Mouse (Mus musculus): Measurements from ENCODE around the gene Cript. TPM values are rescaled to one million over a fixed set of nuclear protein-coding genes. Genes with fewer than 3 reads are reported as not detected.
"Not testable (repeated sequence)": the region's sequence is repeated elsewhere in the genome, so short reads cannot be mapped to it uniquely, and the experiment has no call there.

Cript gene
- polyA plus RNA-seq, 1 experiment from 2014 or later, result 137 TPM

DNA sequence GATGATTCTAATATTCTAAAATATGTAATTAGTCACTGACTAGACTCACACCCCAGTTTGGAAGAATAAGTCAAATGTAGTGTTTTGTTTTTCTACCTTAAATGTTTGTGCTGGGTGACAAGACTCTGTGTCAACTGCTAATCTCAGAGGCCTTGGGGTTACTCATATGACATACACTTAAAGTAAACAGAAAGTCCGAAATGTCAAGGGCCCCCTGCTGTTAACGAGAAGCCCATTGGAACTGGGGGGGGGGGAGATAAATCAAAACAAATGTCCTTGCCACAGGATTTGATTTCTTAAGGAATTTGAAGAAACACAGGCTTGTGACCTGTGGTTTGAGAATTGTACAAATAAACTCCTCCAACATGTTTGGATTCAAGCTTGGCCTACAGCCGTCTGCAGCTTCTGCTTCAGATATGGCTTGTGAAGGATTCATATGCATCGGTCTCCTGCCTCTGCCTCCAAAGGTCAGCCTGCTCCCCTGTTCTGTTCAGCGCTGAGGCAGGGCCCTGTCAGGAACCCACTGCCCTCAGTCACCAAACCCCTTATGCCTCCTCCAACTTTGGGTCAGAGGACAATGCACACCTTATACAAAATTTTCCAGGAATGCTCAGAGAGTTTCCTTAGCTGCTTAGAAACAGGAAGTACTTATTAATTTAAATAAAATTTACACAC is 47.6 kb downstream of the Cript start:
- Histone ChIP-seq H3K27me3 (no peaks in the 10 kb centered on the region), H3K4me2 (no peak overlapping the region), H3K9ac (no peak overlapping the region), H3K9me3 (no peaks in the 10 kb centered on the region), H3K27ac (no peak overlapping the region), H3K36me3 (no peaks in the 10 kb centered on the region), H3K4me1 (no peaks in the 10 kb centered on the region), H3K4me3 (no peak overlapping the region)
- ATAC-seq (ENCODE audit: insufficient number of reproducible peaks, insufficient read depth, low FRiP score, low TSS enrichment, low read depth), result no peak
- whole genome bisulfite sequencing, result 40% methylated on average over 5 of the region's 5 CpGs

DNA sequence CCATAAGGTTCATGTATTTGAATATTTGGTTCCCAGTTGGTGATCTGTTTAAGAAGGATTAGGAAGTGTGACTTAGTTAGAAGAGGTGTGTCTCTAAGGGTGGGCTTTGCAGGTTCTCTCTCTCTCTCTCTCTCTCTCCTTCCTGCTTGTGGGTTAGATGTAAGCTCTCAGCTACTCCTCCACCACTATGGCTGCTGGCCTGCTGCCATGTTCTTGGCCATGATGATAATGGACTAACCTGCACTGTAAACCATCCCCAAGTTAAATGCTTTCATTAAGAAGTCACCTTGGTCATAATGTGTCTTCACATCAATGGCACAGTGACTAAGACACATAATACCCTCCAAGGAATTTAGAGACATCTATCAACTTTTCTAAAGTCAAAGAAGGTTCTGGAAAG is 48.1 kb downstream of the Cript start:
- Histone ChIP-seq H3K36me3 (no peaks in the 10 kb centered on the region), H3K4me1 (no peaks in the 10 kb centered on the region), H3K27me3 (no peaks in the 10 kb centered on the region), H3K4me2 (no peak overlapping the region), H3K4me3 (no peak overlapping the region), H3K9ac (no peak overlapping the region), H3K27ac (no peak overlapping the region), H3K9me3 (no peaks in the 10 kb centered on the region)
- no peak for ATAC-seq (ENCODE audit: insufficient number of reproducible peaks, insufficient read depth, low FRiP score, low TSS enrichment, low read depth)

DNA sequence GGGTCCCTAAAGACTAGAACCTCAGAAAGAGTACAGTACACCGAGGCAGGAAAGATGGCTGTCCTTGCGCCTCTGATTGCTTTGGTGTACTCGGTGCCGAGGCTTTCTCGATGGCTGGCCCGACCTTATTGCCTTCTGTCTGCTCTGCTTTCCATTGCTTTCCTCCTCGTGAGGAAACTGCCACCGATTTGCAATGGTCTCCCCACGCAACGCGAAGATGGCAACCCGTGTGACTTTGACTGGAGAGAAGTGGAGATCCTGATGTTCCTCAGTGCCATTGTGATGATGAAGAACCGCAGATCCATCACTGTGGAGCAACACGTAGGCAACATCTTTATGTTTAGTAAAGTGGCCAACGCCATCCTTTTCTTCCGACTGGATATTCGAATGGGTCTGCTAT is 52.9 kb downstream of the Cript start:
- H3K36me3 ChIP-seq, result not testable (repeated sequence)

DNA sequence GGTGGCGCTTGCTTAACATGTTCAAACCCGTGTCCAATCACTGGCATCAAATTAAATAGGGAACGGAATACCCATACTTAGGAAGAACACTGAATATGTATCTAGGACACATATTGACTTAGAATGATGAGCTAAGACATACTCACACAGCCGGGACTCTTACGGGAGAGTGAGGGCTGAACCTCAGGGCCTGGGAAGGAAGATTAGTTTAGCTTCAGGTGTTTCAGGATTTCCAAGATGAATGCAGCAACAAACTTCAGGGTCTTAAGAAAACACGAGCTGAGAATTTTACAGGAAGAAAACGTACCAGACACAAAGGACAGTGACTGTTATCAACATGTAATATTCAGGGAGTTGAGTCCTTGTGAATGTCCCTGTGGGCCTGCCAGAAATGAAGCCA is 55.4 kb downstream of the Cript start:
- Histone ChIP-seq H3K4me2 (no peak overlapping the region), H3K9me3 (no peaks in the 10 kb centered on the region), H3K4me1 (no peaks in the 10 kb centered on the region), H3K27ac (no peak overlapping the region), H3K4me3 (no peak overlapping the region), H3K27me3 (no peaks in the 10 kb centered on the region), H3K36me3 (no peaks in the 10 kb centered on the region), H3K9ac (no peak overlapping the region)
- 83% methylated on average over 7 of the region's 7 CpGs for WGBS
- no peak for ATAC-seq (ENCODE audit: insufficient number of reproducible peaks, insufficient read depth, low FRiP score, low TSS enrichment, low read depth)

More for the DNA sequence above, 52.9 kb downstream of the Cript start:
- not testable (repeated sequence) for H3K9ac ChIP-seq; H3K27me3 ChIP-seq; ATAC-seq (ENCODE audit: insufficient number of reproducible peaks, insufficient read depth, low FRiP score, low TSS enrichment, low read depth); H3K9me3 ChIP-seq; H3K4me1 ChIP-seq; H3K4me3 ChIP-seq; H3K27ac ChIP-seq; H3K4me2 ChIP-seq
- 95% methylated on average over 17 of the region's 17 CpGs for WGBS

DNA sequence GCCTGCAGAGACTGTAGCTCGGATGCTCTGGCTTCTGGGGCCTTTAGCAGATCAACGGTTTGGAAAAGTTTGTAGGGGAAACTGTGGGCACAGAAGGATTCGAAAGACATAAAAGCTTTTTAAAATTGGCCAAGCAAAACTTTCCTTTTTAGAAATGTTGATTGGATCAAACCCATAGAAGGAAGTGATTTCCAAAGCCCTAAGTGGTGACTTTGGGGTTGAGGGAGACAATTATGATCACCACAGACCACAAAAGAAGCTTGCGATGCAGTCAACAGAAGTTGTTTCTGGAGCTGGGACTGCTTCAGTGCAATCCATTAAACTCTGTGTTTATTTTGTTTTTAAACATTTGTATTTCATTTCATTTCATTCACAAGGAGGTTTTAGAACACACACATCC is 57.2 kb downstream of the Cript start:
- no peaks in the 10 kb centered on the region for H3K9me3 ChIP-seq
- no peak for ATAC-seq (ENCODE audit: insufficient number of reproducible peaks, insufficient read depth, low FRiP score, low TSS enrichment, low read depth)
- H3K36me3 ChIP-seq, result no peaks in the 10 kb centered on the region
- no peak overlapping the region for H3K4me2 ChIP-seq
- no peaks in the 10 kb centered on the region for H3K27me3 ChIP-seq
- 66% methylated on average over 4 of the region's 4 CpGs for WGBS
- H3K4me3 ChIP-seq, result no peak overlapping the region
- H3K9ac ChIP-seq, result no peak overlapping the region
- H3K27ac ChIP-seq, result 0 out of 2 replicates have a peak overlapping the region, but pooled peaks have one; percentile 5
- no peaks in the 10 kb centered on the region for H3K4me1 ChIP-seq

DNA sequence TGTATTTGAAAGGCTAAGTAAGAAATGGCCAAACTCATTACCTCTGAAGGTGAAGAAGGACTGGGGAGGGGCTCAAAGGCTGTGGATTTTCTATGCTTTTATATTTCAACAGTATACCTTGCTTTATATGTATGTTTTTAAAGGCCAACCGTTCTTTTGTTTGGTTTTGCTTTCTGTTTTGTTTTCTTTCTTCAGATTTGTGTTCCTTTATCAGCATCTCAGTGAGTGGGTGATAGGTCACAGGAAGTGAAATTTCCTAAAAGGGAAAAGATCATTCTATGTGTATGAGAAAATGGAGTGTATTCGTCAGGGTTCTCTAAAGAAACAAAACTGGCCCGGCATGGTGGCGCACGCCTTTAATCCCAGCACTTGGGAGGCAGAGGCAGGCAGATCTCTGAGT is 58.3 kb downstream of the Cript start:
- Histone ChIP-seq H3K4me2 (no peak overlapping the region), H3K4me3 (no peak overlapping the region), H3K4me1 (no peaks in the 10 kb centered on the region), H3K9ac (no peak overlapping the region), H3K27me3 (no peaks in the 10 kb centered on the region), H3K36me3 (no peaks in the 10 kb centered on the region), H3K9me3 (no peaks in the 10 kb centered on the region), H3K27ac (no peak overlapping the region)
- WGBS, result 89% methylated on average over 5 of the region's 5 CpGs
- no peak for ATAC-seq (ENCODE audit: insufficient number of reproducible peaks, insufficient read depth, low FRiP score, low TSS enrichment, low read depth)

Other genes with a start within 250 kb of the Cript start
- not detected in 2 replicates for gene Tmem247, start 108.2 kb upstream of the Cript start, polyA plus RNA-seq (2015; fragmentation: Nextera tagmentation; extraction: Ambion mirVana)
- gene Atp6v1e2, start 77.7 kb upstream of the Cript start, polyA plus RNA-seq (2015; fragmentation: Nextera tagmentation; extraction: Ambion mirVana), result not detected in 2 replicates
- 18.2 and 22.5 TPM in 2 replicates for gene Rhoq, start 62.5 kb upstream of the Cript start, polyA plus RNA-seq (2015; fragmentation: Nextera tagmentation; extraction: Ambion mirVana)
- gene Pigf, start 144 bp upstream of the Cript start, polyA plus RNA-seq (2015; fragmentation: Nextera tagmentation; extraction: Ambion mirVana), result 34.9 and 36.9 TPM in 2 replicates
- gene Socs5, start 82.1 kb downstream of the Cript start, polyA plus RNA-seq (2015; fragmentation: Nextera tagmentation; extraction: Ambion mirVana), result 19.7 and 23.0 TPM in 2 replicates
- 85.7 and 97.0 TPM in 2 replicates for gene Mcfd2, start 240.4 kb downstream of the Cript start, polyA plus RNA-seq (2015; fragmentation: Nextera tagmentation; extraction: Ambion mirVana)

Measured in embryonic facial prominence, embryonic 13.5 days (tissue).